Mouse (Mus musculus): ENCODE data around the gene Srcap.

GRCm38 (mm10) chr7:127574115-127574514, 62.3 kb downstream of the Srcap start:
- TF ChIP-seq CTCF (IDR thresholded peaks at IDR 0.05; ENCODE audit: low read depth), result no peak
- no peak for TF ChIP-seq EP300 (IDR thresholded peaks at IDR 0.05; ENCODE audit: low read depth)
